Mouse (Mus musculus) megakaryocyte, embryonic 14.5 days (primary cell): Measurements from ENCODE around the gene Pex5.

Experiments used
- FLI1 ChIP-seq: IDR thresholded peaks from 2 replicates; pipeline ENCODE4 v1.6.1; 2012; ENCODE audit warnings: low read length, inconsistent platforms, mixed read lengths
- GATA1 ChIP-seq: IDR thresholded peaks from 3 replicates; pipeline ENCODE4 v1.6.1; 2012; ENCODE audit warnings: mixed read lengths, low read length, inconsistent platforms, borderline replicate concordance

DNA sequence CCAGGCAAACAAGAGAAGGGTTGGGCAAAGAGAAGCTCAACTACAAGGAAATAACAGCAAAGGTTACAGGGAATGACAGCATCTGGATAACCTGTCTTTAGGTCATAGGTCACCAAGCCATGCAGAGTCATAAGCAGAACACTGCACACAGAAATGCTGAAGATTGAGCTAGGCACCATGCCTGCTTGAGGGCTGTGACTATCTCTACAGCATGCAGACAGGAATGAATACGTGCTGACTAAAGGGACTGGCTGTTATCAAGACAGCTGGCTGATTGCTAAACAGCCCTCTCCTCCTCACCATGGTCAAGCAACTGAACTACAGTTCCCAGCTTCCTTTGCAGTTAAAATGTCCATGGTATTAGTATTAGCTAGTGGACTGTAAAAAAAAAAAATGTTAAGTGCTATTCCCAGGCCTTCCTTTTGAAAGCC, 9.2 kb upstream of the Pex5 start:
- no peak for TF ChIP-seq FLI1
- TF ChIP-seq GATA1, result no peak
